Mouse (Mus musculus) heart, embryonic 16.5 days (tissue): ENCODE results near the gene Senp5. TPM values are rescaled to one million over a fixed set of nuclear protein-coding genes. Genes with fewer than 3 reads are reported as not detected.
A peak's percentile ranks its signal among the peaks of the same experiment; 100 is the strongest.

ENCODE experiments used
- ATAC-seq: fragments of 200-750 bp; cut with Nextera tagmentation; replicated peaks from 2 replicates; pipeline ENCODE4 v1.8.0; 2017; ENCODE audit warnings: moderate number of reproducible peaks; ENCODE audit not compliant: insufficient read depth, low FRiP score; ENCODE audit errors: extremely low read depth
- H3K27ac ChIP-seq: fragments of 300-500 bp; sonication (generic); 2 replicates; pipeline ENCODE4 v1.5.1; 2014; ENCODE audit warnings: mild to moderate bottlenecking, low read length, control low read depth, moderate library complexity
- H3K27me3 ChIP-seq: fragments of 300-500 bp; sonication (generic); 2 replicates; pipeline ENCODE4 v1.6.1; 2014; ENCODE audit warnings: low read length, mixed read lengths; ENCODE audit not compliant: control insufficient read depth, insufficient read depth
- H3K36me3 ChIP-seq: fragments of 300-500 bp; sonication (generic); 2 replicates; pipeline ENCODE4 v1.6.1; 2014; ENCODE audit not compliant: control insufficient read depth, insufficient read depth
- H3K4me1 ChIP-seq: fragments of 300-500 bp; sonication (generic); 2 replicates; pipeline ENCODE4 v1.6.1; 2014; ENCODE audit warnings: low read length, mixed read lengths; ENCODE audit not compliant: control insufficient read depth, insufficient read depth
- H3K4me2 ChIP-seq: fragments of 300-500 bp; sonication (generic); 2 replicates; pipeline ENCODE4 v1.6.1; 2014; ENCODE audit warnings: low read depth, mild to moderate bottlenecking, control low read depth, low read length
- H3K4me3 ChIP-seq: fragments of 300-500 bp; sonication (generic); 2 replicates; pipeline ENCODE4 v1.5.1; 2014; ENCODE audit warnings: mild to moderate bottlenecking, control low read depth, low read length
- H3K9ac ChIP-seq: fragments of 300-500 bp; sonication (generic); 2 replicates; pipeline ENCODE4 v1.6.1; 2014; ENCODE audit warnings: low read length, control low read depth
- H3K9me3 ChIP-seq: fragments of 300-500 bp; sonication (generic); replicated peaks from 2 replicates; pipeline ENCODE4 v1.6.1; 2016; ENCODE audit warnings: low read length; ENCODE audit not compliant: control insufficient read depth
- WGBS: fragments of 180-500 bp; shearing (Covaris S2); extraction: QIAGEN DNeasy Blood & Tissue Kit; methylation state at CpG from one replicate; pipeline ENCODE4 v1.1.7; 2014; 5-methylcytosine and 5-hydroxymethylcytosine counted together
- polyA plus RNA-seq: library from polyadenylated mRNA; unstranded; fragments of >200 nt; fragmentation: Nextera tagmentation; extraction: Ambion mirVana; gene quantifications from 2 replicates; pipeline ENCODE4 v1.2.1, GENCODE M21; 2015

Senp5 gene
- polyA plus RNA-seq, 1 experiment from 2014 or later, result 10.0 TPM

GRCm38 (mm10) chr16:31934550-31935010, 68.5 kb downstream of the Senp5 start:
- Histone ChIP-seq H3K4me1 (peaks cover 16% of the 10 kb centered on the region), H3K27me3 (peaks cover 24% of the 10 kb centered on the region), H3K9me3 (no peaks in the 10 kb centered on the region; the same call in 1 of the 2 replicates), H3K9ac (peak overlapping the region; percentile 38; the same call in 1 of the 2 replicates), H3K4me2 (peak overlapping the region; percentile 71), H3K4me3 (peak overlapping the region; percentile 47; the same call in 1 of the 2 replicates), H3K27ac (no peak overlapping the region), H3K36me3 (no peaks in the 10 kb centered on the region)
- 30% methylated on average over 13 of the region's 13 CpGs for WGBS
- no peak for ATAC-seq

- Histone ChIP-seq H3K9ac (peak within 1 kb of the TSS; percentile 76), H3K4me3 (peak within 1 kb of the TSS; percentile 65), H3K27me3 (peaks cover 24% of the 10 kb centered on the region), H3K36me3 (no peaks in the 10 kb centered on the region), H3K9me3 (no peaks in the 10 kb centered on the region; the same call in 1 of the 2 replicates), H3K4me2 (peak within 1 kb of the TSS; percentile 95), H3K27ac (peak within 1 kb of the TSS; percentile 38), H3K4me1 (peaks cover 16% of the 10 kb centered on the region)
- ATAC-seq, result no peak
- WGBS, result 11% methylated on average over 42 of the region's 42 CpGs
Observed at GRCm38 (mm10) chr16:31933751-31934549, 69.1 kb downstream of the Senp5 start, which contains the start of gene Pigz. Pigz (plus strand) TSS chr16:31933851.

- Histone ChIP-seq H3K27me3 (peaks cover 24% of the 10 kb centered on the region), H3K4me2 (peak overlapping the region; percentile 95), H3K36me3 (no peaks in the 10 kb centered on the region), H3K27ac (peak overlapping the region; percentile 38), H3K4me1 (peaks cover 16% of the 10 kb centered on the region), H3K9ac (peak overlapping the region; percentile 76), H3K9me3 (no peaks in the 10 kb centered on the region; the same call in 1 of the 2 replicates), H3K4me3 (peak overlapping the region; percentile 65)
- peak; percentile 91 for ATAC-seq
- WGBS, result 1% methylated on average over 50 of the region's 50 CpGs
Observed at GRCm38 (mm10) chr16:31932840-31933697, 70.0 kb downstream of the Senp5 start.

GRCm38 (mm10) chr16:31932255-31932654, 70.8 kb downstream of the Senp5 start:
- Histone ChIP-seq H3K27me3 (peaks cover 24% of the 10 kb centered on the region), H3K9ac (no peak overlapping the region), H3K4me1 (peaks cover 16% of the 10 kb centered on the region), H3K4me2 (no peak overlapping the region), H3K9me3 (no peaks in the 10 kb centered on the region; the same call in 1 of the 2 replicates), H3K4me3 (no peak overlapping the region), H3K36me3 (no peaks in the 10 kb centered on the region), H3K27ac (no peak overlapping the region)
- 53% methylated on average over 5 of the region's 5 CpGs for WGBS
- ATAC-seq, result no peak

GRCm38 (mm10) chr16:31931330-31931729, 71.8 kb downstream of the Senp5 start:
- H3K4me2 ChIP-seq, result peak overlapping the region; percentile 24; the same call in 1 of the 2 replicates

GRCm38 (mm10) chr16:31927412-31927811, 75.7 kb downstream of the Senp5 start:
- WGBS, result 77% methylated on average over 5 of the region's 5 CpGs

More at GRCm38 (mm10) chr16:31931330-31931729, 71.8 kb downstream of the Senp5 start:
- no peak overlapping the region for H3K4me3 ChIP-seq
- no peaks in the 10 kb centered on the region for H3K36me3 ChIP-seq
- WGBS, result 63% methylated on average over 17 of the region's 17 CpGs
- no peak for ATAC-seq
- H3K27me3 ChIP-seq, result peaks cover 22% of the 10 kb centered on the region
- peaks cover 16% of the 10 kb centered on the region for H3K4me1 ChIP-seq
- H3K9me3 ChIP-seq, result no peaks in the 10 kb centered on the region
- 0 out of 2 replicates have a peak overlapping the region, but pooled peaks have one; percentile 17 for H3K9ac ChIP-seq
- H3K27ac ChIP-seq, result no peak overlapping the region

GRCm38 (mm10) chr16:31926547-31927182, 76.4 kb downstream of the Senp5 start:
- Histone ChIP-seq H3K9ac (no peak overlapping the region), H3K4me3 (no peak overlapping the region), H3K4me1 (peaks cover 3% of the 10 kb centered on the region; the same call in 1 of the 2 replicates), H3K36me3 (no peaks in the 10 kb centered on the region), H3K4me2 (no peak overlapping the region), H3K27me3 (no peaks in the 10 kb centered on the region), H3K27ac (no peak overlapping the region), H3K9me3 (0 out of 2 replicates have a peak, but pooled peaks cover 2% of the 10 kb centered on the region)
- WGBS, result 81% methylated on average over 13 of the region's 13 CpGs
- ATAC-seq, result no peak

More at GRCm38 (mm10) chr16:31927412-31927811, 75.7 kb downstream of the Senp5 start:
- H3K36me3 ChIP-seq, result no peaks in the 10 kb centered on the region
- no peak overlapping the region for H3K9ac ChIP-seq
- no peak overlapping the region for H3K4me2 ChIP-seq
- H3K4me3 ChIP-seq, result no peak overlapping the region
- ATAC-seq, result no peak
- H3K27ac ChIP-seq, result no peak overlapping the region
- H3K4me1 ChIP-seq, result peaks cover 3% of the 10 kb centered on the region; the same call in 1 of the 2 replicates
- H3K9me3 ChIP-seq, result 0 out of 2 replicates have a peak, but pooled peaks cover 1% of the 10 kb centered on the region
- no peaks in the 10 kb centered on the region for H3K27me3 ChIP-seq

- WGBS, result 82% methylated on average over 6 of the region's 6 CpGs
Observed at GRCm38 (mm10) chr16:31926091-31926490, 77.0 kb downstream of the Senp5 start.

More at GRCm38 (mm10) chr16:31926091-31926490, 77.0 kb downstream of the Senp5 start:
- no peak for ATAC-seq
- Histone ChIP-seq H3K9ac (no peak overlapping the region), H3K4me2 (no peak overlapping the region), H3K27ac (no peak overlapping the region), H3K9me3 (0 out of 2 replicates have a peak, but pooled peaks cover 2% of the 10 kb centered on the region), H3K4me3 (no peak overlapping the region), H3K36me3 (no peaks in the 10 kb centered on the region), H3K4me1 (peaks cover 3% of the 10 kb centered on the region; the same call in 1 of the 2 replicates), H3K27me3 (no peaks in the 10 kb centered on the region)
